Mouse (Mus musculus) c-Kit-positive CD71-negative TER-119-negative erythroid progenitor cells, embryonic 14.5 days (primary cell): ENCODE results near the gene Gm266.
A peak's percentile ranks its signal among the peaks of the same experiment; 100 is the strongest.

Source experiments
- DNase-seq: peaks from one replicate; pipeline ENCODE4 v3.0.0-alpha.2; 2013; ENCODE audit warnings: low read depth

The Gm266 gene

GRCm38 (mm10) chr12:111454543-111455280 is 30.9 kb downstream of the Gm266 start:
- no peak for DNase-seq

GRCm38 (mm10) chr12:111454021-111454420 is 31.6 kb downstream of the Gm266 start:
- DNase-seq, result no peak

DNA sequence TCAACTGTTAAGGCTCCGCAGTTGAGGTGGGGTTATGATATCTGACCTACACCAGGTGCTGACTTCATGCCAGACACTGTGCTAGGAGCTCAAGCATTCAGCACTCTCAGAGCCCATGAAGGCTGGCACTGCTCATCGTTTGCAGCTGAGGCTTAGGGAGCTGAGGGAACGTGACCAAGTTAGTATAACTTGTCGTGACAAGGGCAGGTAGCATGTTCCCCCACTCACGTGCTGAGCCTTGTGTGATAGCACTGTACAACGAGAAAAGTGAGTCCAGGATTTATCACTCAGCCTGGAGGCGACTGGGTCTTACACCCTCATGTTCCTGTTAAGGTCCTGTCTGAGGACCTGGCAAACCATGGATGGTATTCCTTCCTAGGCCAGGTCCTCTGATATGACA is 34.1 kb downstream of the Gm266 start:
- DNase-seq, result no peak

DNA sequence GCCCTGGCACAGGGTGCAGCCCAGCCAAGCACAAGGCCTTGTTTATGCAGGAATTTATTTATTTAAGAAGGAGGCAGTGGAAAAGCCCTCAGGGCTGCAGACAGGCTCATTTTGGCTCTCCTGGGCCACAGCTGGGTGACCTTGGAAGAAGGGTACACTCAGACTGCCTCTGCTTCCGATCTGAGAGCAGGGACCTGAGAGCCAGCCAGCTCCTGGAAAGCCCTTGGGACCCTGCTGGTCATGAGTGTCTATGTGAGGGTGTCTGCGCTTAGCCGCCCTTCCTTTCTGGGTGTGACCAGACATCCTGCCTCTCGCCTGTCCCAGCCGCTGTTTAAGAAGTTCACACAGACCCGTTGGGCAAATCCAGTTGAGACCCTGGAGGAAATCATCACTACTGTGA is 35.3 kb downstream of the Gm266 start:
- DNase-seq, result no peak

DNA sequence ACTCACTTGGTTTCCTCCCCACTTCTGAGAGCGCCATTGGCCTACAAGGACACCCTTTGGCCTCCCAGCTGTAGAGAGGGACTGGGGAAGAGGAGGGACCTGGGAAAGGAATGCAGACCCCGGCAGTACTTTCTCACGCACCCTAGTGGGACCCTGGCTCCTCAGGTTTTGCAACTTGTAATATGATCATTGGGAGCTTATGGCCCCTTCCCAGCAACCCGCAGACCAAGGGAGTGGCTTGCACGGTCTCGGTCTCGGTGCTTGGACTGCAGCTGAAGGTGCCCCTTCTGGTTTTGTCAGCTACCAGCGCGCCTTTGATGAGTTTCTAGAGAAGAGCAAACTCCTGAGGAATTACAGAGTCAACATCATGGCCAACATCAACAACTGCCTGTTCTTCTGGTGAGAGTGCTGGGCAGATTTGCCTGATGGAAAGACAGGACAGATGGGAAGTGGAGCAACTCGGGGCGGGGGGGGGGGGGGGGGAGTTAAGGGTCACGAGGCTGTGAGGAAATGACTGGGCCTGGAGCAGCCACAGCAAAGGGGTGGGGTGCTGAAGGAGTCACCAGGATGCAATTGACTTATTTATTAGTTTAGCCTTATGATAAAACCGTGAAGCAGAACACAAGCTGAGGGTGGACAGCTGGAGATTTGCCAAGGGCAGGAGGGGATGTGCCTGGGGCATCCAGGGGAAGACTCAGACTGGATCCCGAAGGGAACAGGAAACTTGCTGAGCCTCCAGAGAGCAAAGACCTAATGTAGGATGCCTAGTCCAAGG is 36.5 kb downstream of the Gm266 start:
- DNase-seq, result no peak

GRCm38 (mm10) chr12:111447898-111448760 is 37.5 kb downstream of the Gm266 start:
- no peak for DNase-seq

GRCm38 (mm10) chr12:111447350-111447749 is 38.3 kb downstream of the Gm266 start:
- no peak for DNase-seq

DNA sequence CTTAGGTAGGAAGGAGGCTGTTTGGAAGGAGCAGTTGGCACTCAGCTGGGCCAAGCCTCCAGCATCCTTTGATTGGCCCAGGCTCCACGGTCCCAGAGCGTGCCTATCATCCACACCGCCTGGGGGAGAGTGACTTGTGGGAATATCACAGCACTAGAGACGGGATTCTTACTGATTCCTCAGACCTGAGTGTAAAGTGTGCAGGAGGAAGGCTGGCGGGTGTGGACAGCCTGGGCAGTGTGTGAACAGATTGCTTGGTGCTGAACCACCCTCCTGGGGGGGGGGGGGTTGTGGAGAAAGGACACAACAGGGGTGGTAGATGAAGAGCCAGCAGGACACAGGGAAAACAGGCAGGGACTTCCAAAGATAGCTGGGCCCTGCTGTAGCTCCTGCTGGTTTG is 38.9 kb downstream of the Gm266 start:
- no peak for DNase-seq

- DNase-seq, result no peak
These were observed 39.6 kb downstream of the Gm266 start for GRCm38 (mm10) chr12:111445890-111446613.

GRCm38 (mm10) chr12:111445161-111445889 is 40.3 kb downstream of the Gm266 start:
- no peak for DNase-seq

DNA sequence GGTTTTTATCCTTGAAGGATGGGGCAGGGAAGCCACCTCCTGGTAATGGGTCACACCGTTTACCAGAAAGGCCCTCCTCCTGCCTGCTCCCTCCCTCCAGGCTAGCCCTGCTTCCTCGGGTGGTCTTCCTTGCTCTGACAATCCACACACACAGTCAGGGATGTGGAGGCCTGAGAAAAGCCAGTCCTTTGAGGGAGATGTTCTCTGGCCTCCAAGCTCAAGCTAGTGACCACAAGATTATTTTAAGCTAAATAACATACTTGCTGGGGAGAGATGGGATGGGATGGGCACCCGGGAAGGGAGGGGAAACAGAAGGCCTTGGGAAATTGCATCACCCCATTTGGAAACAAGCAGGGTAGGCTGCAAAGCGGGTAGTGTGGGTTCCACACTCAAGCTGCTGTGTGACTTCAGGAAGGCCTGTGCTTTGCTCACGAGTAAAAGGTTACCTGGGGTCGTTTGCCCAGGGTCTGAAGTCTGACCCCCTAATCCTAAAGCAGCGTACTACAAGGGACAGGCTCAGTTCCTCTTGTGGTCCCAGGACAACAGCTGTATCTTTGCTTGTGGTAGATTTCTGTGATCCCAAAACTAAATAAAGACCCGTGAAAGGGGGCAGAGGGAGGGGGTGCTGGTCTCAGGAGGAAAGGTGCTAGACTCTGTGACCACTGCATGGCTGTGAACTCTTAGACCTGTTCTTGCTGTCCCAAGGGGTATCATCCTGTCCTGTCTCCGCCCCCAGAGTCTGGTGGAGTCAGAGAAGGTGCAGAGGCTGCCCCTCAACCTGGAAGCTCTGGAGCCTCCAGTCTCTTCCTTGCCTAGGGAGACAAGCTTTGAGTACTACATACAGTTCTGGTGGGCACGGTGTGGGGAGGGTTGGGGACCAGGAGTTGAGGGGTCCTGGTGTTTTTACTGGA is 41.4 kb downstream of the Gm266 start:
- DNase-seq, result no peak

- peak; percentile 55 for DNase-seq
These were observed 42.4 kb downstream of the Gm266 start for GRCm38 (mm10) chr12:111443011-111443870.

GRCm38 (mm10) chr12:111442309-111443010 is 43.2 kb downstream of the Gm266 start, which contains the start of gene Tnfaip2:
Gene Tnfaip2, plus strand, starts transcription at chr12:111442469.
- DNase-seq, result peak; percentile 52

DNA sequence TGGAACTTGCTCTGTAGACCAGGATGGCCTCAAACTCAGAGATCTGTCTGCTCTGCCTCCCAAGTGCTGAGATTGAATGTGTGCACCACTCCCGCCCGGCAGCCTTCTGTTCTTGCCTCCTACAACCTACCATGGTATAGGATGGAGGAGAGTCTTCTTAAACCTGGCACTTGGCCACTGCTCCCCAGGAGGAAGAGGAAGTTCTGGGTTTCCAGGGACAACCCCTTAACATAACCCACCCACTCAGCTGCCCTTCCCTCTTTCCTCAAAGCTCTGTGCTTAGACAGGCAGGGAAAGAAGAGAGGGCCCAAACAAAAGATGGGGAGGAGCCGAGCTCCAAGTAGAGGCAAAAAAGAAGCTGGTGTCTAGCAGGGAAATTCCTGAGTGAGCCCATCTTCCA is 44.1 kb downstream of the Gm266 start:
- no peak for DNase-seq

GRCm38 (mm10) chr12:111440701-111441373 is 44.8 kb downstream of the Gm266 start:
- DNase-seq, result no peak

DNA sequence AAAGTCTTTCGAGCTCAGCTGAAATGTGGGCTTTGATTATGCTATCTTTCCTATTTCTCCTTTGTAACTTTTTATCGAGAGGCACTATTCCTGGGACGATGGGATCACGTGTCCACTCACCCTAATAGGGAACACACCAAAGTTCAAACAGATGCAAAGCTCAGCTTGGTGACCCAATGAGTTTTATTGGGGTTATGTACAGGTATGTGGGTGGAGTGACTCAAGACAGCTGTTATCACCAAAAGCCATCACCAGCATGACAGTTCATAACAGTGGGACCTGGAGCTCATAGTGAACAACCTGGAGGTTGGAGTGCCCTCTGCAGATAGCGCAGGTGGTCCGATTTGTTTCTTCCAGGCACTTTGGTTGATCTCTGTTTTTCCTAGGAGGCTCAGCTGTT is 46.8 kb downstream of the Gm266 start:
- no peak for DNase-seq

- no peak for DNase-seq
These were observed 48.3 kb downstream of the Gm266 start for GRCm38 (mm10) chr12:111437222-111437900.
